Mouse (Mus musculus): ENCODE measurements around the gene Tdrd12.

DNA sequence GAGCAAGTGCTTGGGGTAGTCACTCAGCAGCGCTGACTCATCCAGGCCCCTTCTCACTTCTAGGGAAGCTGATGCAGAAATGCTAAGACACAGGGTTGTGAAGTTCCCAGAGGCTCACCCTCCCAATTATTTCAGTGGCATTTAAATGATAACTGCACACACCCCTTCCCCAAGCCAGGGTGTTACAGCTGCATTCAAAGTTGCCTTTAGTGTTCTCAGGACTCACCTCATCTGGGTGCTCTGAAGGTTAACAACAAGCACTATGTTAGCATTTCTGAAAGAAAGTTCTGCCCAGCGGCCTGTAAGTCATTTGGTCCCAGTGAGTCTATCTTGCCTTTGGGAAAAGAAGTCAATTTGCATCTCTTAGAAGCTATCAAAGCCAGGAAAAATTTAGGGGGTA lies 69.7 kb downstream of the Tdrd12 start:
- TF ChIP-seq CTCF (IDR thresholded peaks at IDR 0.05; ENCODE audit: low read depth, low read length) (no peak), GATA1 (IDR thresholded peaks at IDR 0.05; ENCODE audit: borderline replicate concordance, low read length) (no peak), GATA2 (IDR thresholded peaks at IDR 0.05; ENCODE audit: borderline replicate concordance, low read depth, low read length) (no peak), POLR2AphosphoS5 (IDR thresholded peaks at IDR 0.05; ENCODE audit: insufficient replicate concordance, low read depth, low read length) (no peak), TAL1 (conservative IDR thresholded peaks at IDR 0.05; ENCODE audit: low read depth, low read length) (no peak)
